Mouse (Mus musculus) spleen, adult 2 months (tissue): Measurements from ENCODE around the gene Pts. TPM values are rescaled to one million over a fixed set of nuclear protein-coding genes. Genes with fewer than 3 reads are reported as not detected.

Source experiments
- DNase-seq, 2 experiments: peaks; one replicate each; pipeline versions ENCODE4 v3.0.0 to v3.0.0-alpha.2; 2012 to 2021; ENCODE audit warnings: low spot score in 2 of 2, low read depth in 1 of 2
- H3K27ac ChIP-seq: fragments of 200-500 bp; 2 replicates; pipeline ENCODE4 v1.5.1; 2012; ENCODE audit warnings: low read length, inconsistent platforms; ENCODE audit not compliant: insufficient read depth
- H3K27me3 ChIP-seq: fragments of 200-500 bp; 2 replicates; pipeline ENCODE4 v1.6.1; 2012; ENCODE audit warnings: mild to moderate bottlenecking, moderate library complexity, low read length, inconsistent platforms; ENCODE audit not compliant: control insufficient read depth, insufficient read depth
- H3K36me3 ChIP-seq: fragments of 200-500 bp; 2 replicates; pipeline ENCODE4 v1.6.1; 2012; ENCODE audit warnings: mild to moderate bottlenecking, low read length, inconsistent platforms; ENCODE audit not compliant: control insufficient read depth, insufficient read depth
- H3K4me1 ChIP-seq: fragments of 200-500 bp; 2 replicates; pipeline ENCODE4 v1.6.1; 2011; ENCODE audit warnings: inconsistent platforms; ENCODE audit not compliant: control insufficient read depth, insufficient read depth, insufficient read length
- H3K4me3 ChIP-seq: fragments of 200-500 bp; 2 replicates; pipeline ENCODE4 v1.5.1; 2011; ENCODE audit warnings: mild to moderate bottlenecking, inconsistent platforms; ENCODE audit not compliant: insufficient read depth, insufficient read length; ENCODE audit errors: extremely low read depth
- CTCF ChIP-seq: fragments of 200-500 bp; IDR thresholded peaks from 2 replicates; pipeline ENCODE4 v1.5.1; 2011; ENCODE audit warnings: mild to moderate bottlenecking, inconsistent platforms; ENCODE audit not compliant: insufficient read depth, insufficient read length, insufficient replicate concordance; ENCODE audit errors: extremely low read depth
- POLR2A ChIP-seq: fragments of 200-500 bp; IDR thresholded peaks from 2 replicates; pipeline ENCODE4 v1.6.1; 2011; ENCODE audit warnings: low read depth, low read length, inconsistent platforms
- WGBS: fragments of 180-500 bp; shearing (Covaris S2); methylation state at CpG from one replicate; pipeline ENCODE4 v1.1.7; 2018; 5-methylcytosine and 5-hydroxymethylcytosine counted together
- polyA plus RNA-seq: library from polyadenylated mRNA; depleted of rRNA; stranded (reverse); fragments of >200 nt; gene quantifications from 2 replicates; pipeline ENCODE4 v1.2.3, GENCODE M21; 2012

Pts gene
- polyA plus RNA-seq, 1 experiment = 27.8 TPM

- Histone ChIP-seq H3K27ac (no peak overlapping the region), H3K27me3 (no peaks in the 10 kb centered on the region), H3K4me1 (peaks cover 3% of the 10 kb centered on the region; the same call in 1 of the 2 replicates), H3K4me3 (peak overlapping the region; percentile 0; the same call in 1 of the 2 replicates), H3K36me3 (no peaks in the 10 kb centered on the region)
- DNase-seq = no peak
- WGBS = 33% methylated on average over 14 of the region's 14 CpGs
- TF ChIP-seq POLR2A = no peak
- no peak for TF ChIP-seq CTCF
Observed at GRCm38 (mm10) chr9:50500974-50501501, 27.5 kb downstream of the Pts start.

- no peak for DNase-seq
- 79% methylated on average over 15 of the region's 15 CpGs for WGBS
- no peaks in the 10 kb centered on the region for H3K36me3 ChIP-seq
- peaks cover 3% of the 10 kb centered on the region; the same call in 1 of the 2 replicates for H3K4me1 ChIP-seq
- H3K27me3 ChIP-seq = no peaks in the 10 kb centered on the region
- no peak overlapping the region for H3K4me3 ChIP-seq
- no peak overlapping the region for H3K27ac ChIP-seq
- no peak for TF ChIP-seq POLR2A
- no peak for TF ChIP-seq CTCF
Observed at GRCm38 (mm10) chr9:50500467-50500973, 28.0 kb downstream of the Pts start.

GRCm38 (mm10) chr9:50499781-50500180, 28.7 kb downstream of the Pts start:
- H3K36me3 ChIP-seq = no peaks in the 10 kb centered on the region
- DNase-seq = no peak
- no peak for TF ChIP-seq POLR2A
- no peak for TF ChIP-seq CTCF
- H3K4me3 ChIP-seq = no peak overlapping the region
- peaks cover 3% of the 10 kb centered on the region; the same call in 1 of the 2 replicates for H3K4me1 ChIP-seq
- no peak overlapping the region for H3K27ac ChIP-seq
- 80% methylated on average over 3 of the region's 3 CpGs for WGBS
- H3K27me3 ChIP-seq = no peaks in the 10 kb centered on the region

- Histone ChIP-seq H3K27me3 (no peaks in the 10 kb centered on the region), H3K4me3 (peak overlapping the region; percentile 37; the same call in 1 of the 2 replicates), H3K36me3 (no peaks in the 10 kb centered on the region), H3K4me1 (peaks cover 3% of the 10 kb centered on the region; the same call in 1 of the 2 replicates), H3K27ac (no peak overlapping the region)
- TF ChIP-seq POLR2A = no peak
- TF ChIP-seq CTCF = no peak
- DNase-seq = no peak
- WGBS = 21% methylated on average over 16 of the region's 16 CpGs
Observed at GRCm38 (mm10) chr9:50498815-50499214, 29.7 kb downstream of the Pts start.

GRCm38 (mm10) chr9:50497536-50497935, 31.0 kb downstream of the Pts start:
- peaks cover 3% of the 10 kb centered on the region; the same call in 1 of the 2 replicates for H3K4me1 ChIP-seq
- no peak overlapping the region for H3K4me3 ChIP-seq
- H3K27me3 ChIP-seq = no peaks in the 10 kb centered on the region
- 90% methylated on average over 2 of the region's 2 CpGs for WGBS
- no peaks in the 10 kb centered on the region for H3K36me3 ChIP-seq
- H3K27ac ChIP-seq = no peak overlapping the region
- no peak for DNase-seq
- TF ChIP-seq POLR2A (no peak), CTCF (no peak)

- H3K4me1 ChIP-seq = peaks cover 3% of the 10 kb centered on the region; the same call in 1 of the 2 replicates
- no peaks in the 10 kb centered on the region for H3K27me3 ChIP-seq
- WGBS = 81% methylated on average over 6 of the region's 6 CpGs
- H3K27ac ChIP-seq = no peak overlapping the region
- TF ChIP-seq POLR2A = no peak
- TF ChIP-seq CTCF = no peak
- no peak overlapping the region for H3K4me3 ChIP-seq
- H3K36me3 ChIP-seq = no peaks in the 10 kb centered on the region
- no peak for DNase-seq
Observed at GRCm38 (mm10) chr9:50497076-50497475, 31.4 kb downstream of the Pts start.

- Histone ChIP-seq H3K27me3 (no peaks in the 10 kb centered on the region), H3K36me3 (no peaks in the 10 kb centered on the region), H3K4me3 (no peak overlapping the region), H3K27ac (no peak overlapping the region), H3K4me1 (peaks cover 3% of the 10 kb centered on the region; the same call in 1 of the 2 replicates)
- no peak for DNase-seq
- 22% methylated on average over 6 of the region's 6 CpGs for WGBS
- TF ChIP-seq CTCF (no peak), POLR2A (no peak)
Observed at GRCm38 (mm10) chr9:50496546-50496945, 32.0 kb downstream of the Pts start.
